Mouse (Mus musculus) lung, postnatal 0 days (tissue): ENCODE data around the gene Smc3.

Experiments used
- CTCF ChIP-seq: IDR thresholded peaks from 2 replicates; pipeline ENCODE4 v1.5.1; 2016; ENCODE audit warnings: antibody characterized with exemption, mild to moderate bottlenecking
- EP300 ChIP-seq: IDR thresholded peaks from 2 replicates; pipeline ENCODE4 v1.6.1; 2016; ENCODE audit warnings: antibody characterized with exemption, mild to moderate bottlenecking, control low read depth

DNA sequence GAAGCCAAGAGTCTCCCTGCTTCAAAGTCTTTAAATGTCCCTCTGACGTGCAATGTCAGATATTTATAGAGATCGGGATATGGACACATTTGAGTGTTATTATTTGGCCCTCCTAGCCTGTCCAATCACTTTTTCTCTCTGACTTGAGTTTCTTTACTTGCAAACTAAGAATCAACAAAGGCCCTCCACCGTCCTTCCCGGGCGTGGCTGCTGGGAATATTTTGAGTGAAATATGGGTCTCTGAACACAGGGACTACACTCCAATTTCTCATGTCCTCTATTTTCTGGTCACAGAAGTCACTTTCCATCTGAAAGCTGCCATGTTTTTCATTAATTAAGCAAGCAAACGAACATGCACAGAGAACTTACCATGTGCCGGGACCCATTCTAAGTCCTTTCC is 25.7 kb upstream of the Smc3 start:
- TF ChIP-seq EP300 (no peak), CTCF (no peak)
